Mouse (Mus musculus) C2C12 (cell line): Measurements from ENCODE around the gene Ovgp1.

ENCODE experiments used
- CEBPB ChIP-seq: IDR thresholded peaks from one replicate; pipeline ENCODE4 v1.6.1; 2011; ENCODE audit warnings: low read depth, mild to moderate bottlenecking, control low read depth, moderate library complexity
- CTCF ChIP-seq: IDR thresholded peaks from one replicate; pipeline ENCODE4 v1.5.1; 2011; ENCODE audit not compliant: control insufficient read depth, insufficient read depth, insufficient read length
- FOSL1 ChIP-seq: IDR thresholded peaks from one replicate; pipeline ENCODE4 v1.8.0; 2011; ENCODE audit warnings: mild to moderate bottlenecking, low read length; ENCODE audit not compliant: poor library complexity, insufficient read depth, severe bottlenecking
- MAX ChIP-seq: IDR thresholded peaks from one replicate; pipeline ENCODE4 v1.6.1; 2011; ENCODE audit warnings: mild to moderate bottlenecking, control low read depth
- MYOD1 ChIP-seq: IDR thresholded peaks from one replicate; pipeline ENCODE4 v1.6.1; 2011; ENCODE audit warnings: low read depth; ENCODE audit not compliant: control insufficient read depth, insufficient read length
- MYOG ChIP-seq: IDR thresholded peaks from one replicate; pipeline ENCODE4 v1.6.1; 2011; ENCODE audit not compliant: control insufficient read depth, insufficient read length; ENCODE audit errors: extremely low read depth
- USF1 ChIP-seq: IDR thresholded peaks from one replicate; pipeline ENCODE4 v1.6.1; 2011; ENCODE audit warnings: low read depth, mild to moderate bottlenecking, control low read depth, moderate library complexity

- TF ChIP-seq CTCF (no peak), MAX (no peak), CEBPB (no peak), USF1 (no peak), MYOG (no peak), MYOD1 (no peak), FOSL1 (no peak)
Observed at GRCm38 (mm10) chr3:105928781-105929180, 44.7 kb upstream of the Ovgp1 start.
